Mouse (Mus musculus): Measurements from ENCODE around the gene Slc4a4. TPM values are rescaled to one million over a fixed set of nuclear protein-coding genes. Genes with fewer than 3 reads are reported as not detected.

The Slc4a4 gene
- polyA plus RNA-seq, 1 experiment: 0.04 TPM

- TF ChIP-seq TCF3 (IDR thresholded peaks at IDR 0.05; ENCODE audit: insufficient read length, low read depth) (no peak), POLR2A (IDR thresholded peaks at IDR 0.05; ENCODE audit: insufficient read length, low read depth) (no peak), TCF12 (IDR thresholded peaks at IDR 0.05; ENCODE audit: insufficient read depth, poor library complexity, severe bottlenecking) (no peak), E2F4 (IDR thresholded peaks at IDR 0.05; ENCODE audit: insufficient read depth) (no peak), USF1 (IDR thresholded peaks at IDR 0.05; ENCODE audit: low read depth) (no peak), MYOD1 (IDR thresholded peaks at IDR 0.05; ENCODE audit: control insufficient read depth in 1 of 3, insufficient read length in 2 of 3, low read depth in 2 of 3) (no peak), CEBPB (IDR thresholded peaks at IDR 0.05; ENCODE audit: insufficient read depth, poor library complexity, severe bottlenecking) (no peak), MAX (IDR thresholded peaks at IDR 0.05; ENCODE audit: low read depth) (no peak), REST (IDR thresholded peaks at IDR 0.05; ENCODE audit: insufficient read depth, insufficient read length) (no peak), POLR2AphosphoS2 (IDR thresholded peaks at IDR 0.05; ENCODE audit: insufficient read length, low read depth) (no peak), SRF (IDR thresholded peaks at IDR 0.05; ENCODE audit: control insufficient read depth, insufficient read length, low read depth) (no peak)
- Histone ChIP-seq H3K4me3 (no peak overlapping the region), H3K36me3 (ENCODE audit: control insufficient read depth, insufficient read depth) (no peaks in the 10 kb centered on the region), H3K4me2 (ENCODE audit: low read depth) (no peak overlapping the region), H3ac (ENCODE audit: control insufficient read depth, insufficient read length) (no peak overlapping the region), H3K27me3 (ENCODE audit: control insufficient read depth, insufficient read depth, insufficient read length) (no peaks in the 10 kb centered on the region), H3K79me2 (ENCODE audit: control insufficient read depth, insufficient read depth) (no peaks in the 10 kb centered on the region)
These were observed 211.5 kb downstream of the Slc4a4 start for GRCm38 (mm10) chr5:89098121-89098520.

- Histone ChIP-seq H3K27me3 (ENCODE audit: control insufficient read depth, insufficient read depth, insufficient read length) (no peaks in the 10 kb centered on the region), H3K36me3 (ENCODE audit: control insufficient read depth, insufficient read depth) (no peaks in the 10 kb centered on the region), H3K4me2 (ENCODE audit: low read depth) (no peak overlapping the region), H3K79me2 (ENCODE audit: control insufficient read depth, insufficient read depth) (no peaks in the 10 kb centered on the region), H3ac (ENCODE audit: control insufficient read depth, insufficient read length) (no peak overlapping the region), H3K4me3 (no peak overlapping the region)
- TF ChIP-seq POLR2A (IDR thresholded peaks at IDR 0.05; ENCODE audit: insufficient read length, low read depth): no peak
- no peak for TF ChIP-seq MYOD1 (IDR thresholded peaks at IDR 0.05; ENCODE audit: control insufficient read depth in 1 of 3, insufficient read length in 2 of 3, low read depth in 2 of 3)
- no peak for TF ChIP-seq POLR2AphosphoS2 (IDR thresholded peaks at IDR 0.05; ENCODE audit: insufficient read length, low read depth)
- no peak for TF ChIP-seq CEBPB (IDR thresholded peaks at IDR 0.05; ENCODE audit: insufficient read depth, poor library complexity, severe bottlenecking)
- no peak for TF ChIP-seq REST (IDR thresholded peaks at IDR 0.05; ENCODE audit: insufficient read depth, insufficient read length)
- TF ChIP-seq MYOG (IDR thresholded peaks at IDR 0.05; ENCODE audit: control insufficient read depth in 1 of 3, insufficient read depth in 1 of 3, insufficient read length in 2 of 3, low read depth in 2 of 3): no peak
- no peak for TF ChIP-seq MAX (IDR thresholded peaks at IDR 0.05; ENCODE audit: low read depth)
- TF ChIP-seq TCF12 (IDR thresholded peaks at IDR 0.05; ENCODE audit: insufficient read depth, poor library complexity, severe bottlenecking): no peak
- no peak for TF ChIP-seq E2F4 (IDR thresholded peaks at IDR 0.05; ENCODE audit: insufficient read depth)
- no peak for TF ChIP-seq TCF3 (IDR thresholded peaks at IDR 0.05; ENCODE audit: insufficient read length, low read depth)
- TF ChIP-seq SRF (IDR thresholded peaks at IDR 0.05; ENCODE audit: control insufficient read depth, insufficient read length, low read depth): no peak
- TF ChIP-seq USF1 (IDR thresholded peaks at IDR 0.05; ENCODE audit: low read depth): no peak
These were observed 213.3 kb downstream of the Slc4a4 start for GRCm38 (mm10) chr5:89099886-89100285.

GRCm38 (mm10) chr5:89102560-89102959 is 215.9 kb downstream of the Slc4a4 start:
- H3K36me3 ChIP-seq (ENCODE audit: control insufficient read depth, insufficient read depth): no peaks in the 10 kb centered on the region
- no peak overlapping the region for H3ac ChIP-seq (ENCODE audit: control insufficient read depth, insufficient read length)
- no peaks in the 10 kb centered on the region for H3K27me3 ChIP-seq (ENCODE audit: control insufficient read depth, insufficient read depth, insufficient read length)
- no peak overlapping the region for H3K4me3 ChIP-seq
- no peak for TF ChIP-seq REST (IDR thresholded peaks at IDR 0.05; ENCODE audit: insufficient read depth, insufficient read length)
- no peak for TF ChIP-seq E2F4 (IDR thresholded peaks at IDR 0.05; ENCODE audit: insufficient read depth)
- no peak for TF ChIP-seq MYOD1 (IDR thresholded peaks at IDR 0.05; ENCODE audit: control insufficient read depth in 1 of 3, insufficient read length in 2 of 3, low read depth in 2 of 3)
- TF ChIP-seq TCF3 (IDR thresholded peaks at IDR 0.05; ENCODE audit: insufficient read length, low read depth): no peak
- no peak for TF ChIP-seq MYOG (IDR thresholded peaks at IDR 0.05; ENCODE audit: control insufficient read depth in 1 of 3, insufficient read depth in 1 of 3, insufficient read length in 2 of 3, low read depth in 2 of 3)
- TF ChIP-seq POLR2A (IDR thresholded peaks at IDR 0.05; ENCODE audit: insufficient read length, low read depth): no peak
- no peak for TF ChIP-seq TCF12 (IDR thresholded peaks at IDR 0.05; ENCODE audit: insufficient read depth, poor library complexity, severe bottlenecking)
- TF ChIP-seq POLR2AphosphoS2 (IDR thresholded peaks at IDR 0.05; ENCODE audit: insufficient read length, low read depth): no peak
- no peak for TF ChIP-seq SRF (IDR thresholded peaks at IDR 0.05; ENCODE audit: control insufficient read depth, insufficient read length, low read depth)
- TF ChIP-seq USF1 (IDR thresholded peaks at IDR 0.05; ENCODE audit: low read depth): no peak
- TF ChIP-seq MAX (IDR thresholded peaks at IDR 0.05; ENCODE audit: low read depth): no peak
- TF ChIP-seq CEBPB (IDR thresholded peaks at IDR 0.05; ENCODE audit: insufficient read depth, poor library complexity, severe bottlenecking): no peak
- no peaks in the 10 kb centered on the region for H3K79me2 ChIP-seq (ENCODE audit: control insufficient read depth, insufficient read depth)
- no peak overlapping the region for H3K4me2 ChIP-seq (ENCODE audit: low read depth)

- H3K4me2 ChIP-seq (ENCODE audit: low read depth): no peak overlapping the region
- H3K36me3 ChIP-seq (ENCODE audit: control insufficient read depth, insufficient read depth): no peaks in the 10 kb centered on the region
- no peaks in the 10 kb centered on the region for H3K79me2 ChIP-seq (ENCODE audit: control insufficient read depth, insufficient read depth)
- no peaks in the 10 kb centered on the region for H3K27me3 ChIP-seq (ENCODE audit: control insufficient read depth, insufficient read depth, insufficient read length)
- no peak overlapping the region for H3K4me3 ChIP-seq
- H3ac ChIP-seq (ENCODE audit: control insufficient read depth, insufficient read length): no peak overlapping the region
- TF ChIP-seq USF1 (IDR thresholded peaks at IDR 0.05; ENCODE audit: low read depth) (no peak), REST (IDR thresholded peaks at IDR 0.05; ENCODE audit: insufficient read depth, insufficient read length) (no peak), TCF3 (IDR thresholded peaks at IDR 0.05; ENCODE audit: insufficient read length, low read depth) (no peak), MYOD1 (IDR thresholded peaks at IDR 0.05; ENCODE audit: control insufficient read depth in 1 of 3, insufficient read length in 2 of 3, low read depth in 2 of 3) (no peak), POLR2A (IDR thresholded peaks at IDR 0.05; ENCODE audit: insufficient read length, low read depth) (no peak), MYOG (IDR thresholded peaks at IDR 0.05; ENCODE audit: control insufficient read depth in 1 of 3, insufficient read depth in 1 of 3, insufficient read length in 2 of 3, low read depth in 2 of 3) (no peak), MAX (IDR thresholded peaks at IDR 0.05; ENCODE audit: low read depth) (no peak), POLR2AphosphoS2 (IDR thresholded peaks at IDR 0.05; ENCODE audit: insufficient read length, low read depth) (no peak)
These were observed 218.7 kb downstream of the Slc4a4 start for GRCm38 (mm10) chr5:89105346-89105745.
